Mouse (Mus musculus) kidney, postnatal 0 days (tissue): ENCODE results near the gene Gpr3. TPM values are rescaled to one million over a fixed set of nuclear protein-coding genes. Genes with fewer than 3 reads are reported as not detected.
A peak's percentile ranks its signal among the peaks of the same experiment; 100 is the strongest.

Experiments used
- ATAC-seq: fragments of 200-750 bp; cut with Nextera tagmentation; replicated peaks from 2 replicates; pipeline ENCODE4 v1.8.0; 2017; ENCODE audit warnings: low read depth, moderate number of reproducible peaks, moderate TSS enrichment, moderate library complexity; ENCODE audit not compliant: low FRiP score
- DNase-seq: peaks from one replicate; pipeline ENCODE4 v3.0.0-alpha.2; 2016; ENCODE audit warnings: low spot score
- H3K27ac ChIP-seq: fragments of 300-500 bp; sonication (generic); 2 replicates; pipeline ENCODE4 v1.5.1; 2014; ENCODE audit warnings: mild to moderate bottlenecking
- H3K27me3 ChIP-seq: fragments of 300-500 bp; sonication (generic); 2 replicates; pipeline ENCODE4 v1.6.1; 2014; ENCODE audit warnings: low read length, mixed read lengths; ENCODE audit not compliant: insufficient read depth
- H3K36me3 ChIP-seq: fragments of 300-500 bp; sonication (generic); 2 replicates; pipeline ENCODE4 v1.6.1; 2014; ENCODE audit warnings: low read length, mixed read lengths; ENCODE audit not compliant: insufficient read depth
- H3K4me1 ChIP-seq: fragments of 300-500 bp; sonication (generic); replicated peaks from 2 replicates; pipeline ENCODE4 v1.6.1; 2014; ENCODE audit warnings: antibody characterized with exemption, low read length, mixed read lengths; ENCODE audit not compliant: insufficient read depth
- H3K4me2 ChIP-seq: fragments of 300-500 bp; sonication (generic); 2 replicates; pipeline ENCODE4 v1.6.1; 2014; ENCODE audit warnings: mild to moderate bottlenecking, low read length, moderate library complexity, mixed read lengths
- H3K4me3 ChIP-seq: fragments of 300-500 bp; sonication (generic); replicated peaks from 2 replicates; pipeline ENCODE4 v1.5.1; 2014; ENCODE audit warnings: low read depth, low read length
- H3K9ac ChIP-seq: fragments of 300-500 bp; sonication (generic); 2 replicates; pipeline ENCODE4 v1.6.1; 2014; ENCODE audit warnings: low read depth, low read length
- H3K9me3 ChIP-seq: fragments of 300-500 bp; sonication (generic); replicated peaks from 2 replicates; pipeline ENCODE4 v1.6.1; 2016; ENCODE audit warnings: low read length, inconsistent platforms, mixed read lengths
- CTCF ChIP-seq: IDR thresholded peaks from 2 replicates; pipeline ENCODE4 v1.5.1; 2016; ENCODE audit warnings: antibody characterized with exemption, low read depth, mild to moderate bottlenecking, moderate library complexity
- WGBS: fragments of 180-500 bp; shearing (Covaris S2); extraction: QIAGEN DNeasy Blood & Tissue Kit; methylation state at CpG from one replicate; pipeline ENCODE4 v1.1.7; 2014; 5-methylcytosine and 5-hydroxymethylcytosine counted together
- polyA plus RNA-seq: library from polyadenylated mRNA; unstranded; fragments of >200 nt; fragmentation: Nextera tagmentation; extraction: Ambion mirVana; gene quantifications from 2 replicates; pipeline ENCODE4 v1.2.1, GENCODE M21; 2015

The Gpr3 gene
- polyA plus RNA-seq = 0.11 and 0.54 TPM in 2 replicates

DNA sequence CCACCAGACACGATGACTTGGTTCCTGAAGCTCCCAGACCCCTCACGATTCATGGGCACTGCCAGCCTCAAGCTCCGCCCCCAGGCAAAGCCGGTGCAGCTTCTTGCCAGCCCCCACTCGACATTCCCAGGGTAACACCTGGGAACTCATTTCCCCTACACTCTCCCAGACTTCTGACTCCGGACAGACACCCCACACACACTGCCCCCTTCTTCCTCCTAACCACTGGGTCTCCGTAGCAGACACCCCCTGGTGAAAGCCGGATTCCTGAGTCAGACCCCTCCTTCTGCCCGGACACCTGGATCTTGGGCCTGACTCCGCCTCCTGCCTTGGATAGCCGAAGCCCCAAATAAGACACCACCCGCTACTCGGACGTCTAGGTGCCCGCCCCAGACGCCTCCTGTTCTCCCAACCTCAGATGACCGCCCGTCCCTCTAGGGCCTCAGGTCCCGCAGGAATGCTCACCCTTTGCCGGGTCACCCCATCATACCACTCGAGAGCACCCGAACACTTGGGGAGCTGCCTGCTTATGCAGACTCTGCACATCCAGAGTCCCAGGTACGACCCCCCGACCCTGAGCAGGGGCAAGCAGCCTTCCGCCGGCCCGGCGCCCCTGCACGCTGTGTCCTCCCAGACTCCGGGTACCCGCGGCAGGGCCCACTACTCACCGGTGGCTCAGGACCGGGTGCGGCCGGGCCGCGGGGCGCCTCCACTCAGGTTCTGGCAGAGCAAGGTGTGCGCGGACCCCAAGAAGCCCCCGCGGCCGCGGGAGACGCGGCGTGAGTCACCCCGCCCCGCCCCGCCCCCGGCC, at the start of gene Gpr3, which contains the start of gene Cd164l2:
TSS of gene Gpr3 (minus strand) at position 786 of the 811 bp plus-strand sequence.
TSS of gene Cd164l2 (plus strand) at position 381 of the 811 bp plus-strand sequence.
- DNase-seq (no peak), ATAC-seq (peak; percentile 8; the same call in 1 of the 2 replicates)
- no peaks in the 10 kb centered on the region for H3K27me3 ChIP-seq
- H3K4me3 ChIP-seq = peak within 1 kb of the TSS; percentile 51
- TF ChIP-seq CTCF = no peak
- WGBS = 2% methylated on average over 51 of the region's 52 CpGs
- H3K9me3 ChIP-seq = no peaks in the 10 kb centered on the region
- peak within 1 kb of the TSS; percentile 99 for H3K4me2 ChIP-seq
- H3K4me1 ChIP-seq = peaks cover 12% of the 10 kb centered on the region; the same call in 1 of the 2 replicates
- no peak within 1 kb of the TSS for H3K27ac ChIP-seq
- H3K36me3 ChIP-seq = no peaks in the 10 kb centered on the region
- peak within 1 kb of the TSS; percentile 60 for H3K9ac ChIP-seq

DNA sequence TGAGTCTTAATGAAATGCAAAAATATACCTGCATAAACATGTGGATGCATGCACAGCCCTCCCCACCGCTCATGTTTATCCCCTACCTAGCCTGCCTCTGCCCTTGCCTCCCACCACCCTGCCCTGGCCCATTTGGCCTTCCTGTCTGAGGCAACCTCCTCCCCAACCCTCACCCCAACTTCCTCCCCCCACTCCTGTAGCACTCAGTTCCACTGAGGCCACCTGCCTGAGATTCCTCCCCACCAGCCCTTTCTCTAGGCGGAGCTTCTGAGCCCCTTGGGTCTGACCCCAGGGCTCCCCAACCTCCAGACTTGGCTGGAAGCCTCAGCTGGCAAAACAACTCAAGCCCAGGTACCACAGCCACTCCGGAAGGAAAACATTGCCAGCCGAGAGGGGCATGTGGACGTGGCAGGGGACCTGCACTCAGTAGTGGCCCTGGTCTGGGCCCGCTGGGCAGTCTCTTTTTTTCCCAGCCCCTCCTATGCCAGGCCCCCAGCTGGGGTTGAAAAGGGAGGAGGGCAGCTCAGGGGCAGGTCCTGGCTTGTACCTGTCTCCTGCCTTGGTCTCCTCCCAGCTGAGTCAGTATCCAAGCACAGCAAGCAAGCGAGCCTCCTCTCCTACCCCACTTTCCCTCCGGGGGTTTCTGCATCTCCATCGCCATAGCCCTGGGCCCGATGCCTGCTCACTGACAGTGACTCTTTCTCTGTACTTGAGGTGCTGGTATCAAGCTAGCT, 49.5 kb upstream of the Gpr3 start:
- no peak overlapping the region for H3K9ac ChIP-seq
- H3K27ac ChIP-seq = no peak overlapping the region

DNA sequence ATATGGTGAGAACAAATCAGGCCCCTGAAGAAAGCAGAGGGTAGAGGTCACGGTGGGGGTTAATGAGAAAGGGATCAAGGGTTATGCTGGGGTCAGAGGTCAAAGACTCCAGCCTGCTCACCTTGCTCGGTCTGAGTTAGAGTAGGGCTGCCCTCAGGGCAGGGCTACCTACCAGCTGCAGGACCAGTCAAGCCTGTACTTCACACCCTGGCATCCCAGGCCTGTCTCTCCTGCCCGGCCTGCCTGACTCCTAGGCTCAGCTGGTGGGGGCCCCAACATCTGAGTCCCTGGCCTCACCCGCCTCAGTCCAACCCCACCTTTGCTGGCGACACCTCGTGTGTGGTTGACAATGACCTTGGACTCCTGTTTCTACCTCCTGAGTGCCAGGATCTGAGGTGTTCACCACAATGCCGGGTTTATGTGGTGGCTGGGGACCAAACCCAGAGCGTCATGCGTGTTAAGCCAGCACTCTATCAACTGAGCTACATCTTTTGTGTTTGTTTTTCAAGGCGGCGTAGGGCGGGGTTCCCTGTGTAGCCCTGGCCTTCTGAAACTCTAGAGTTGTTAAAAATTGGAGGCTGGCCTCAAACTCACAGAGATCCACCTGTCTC, 45.6 kb upstream of the Gpr3 start:
- no peak overlapping the region for H3K9ac ChIP-seq
- H3K4me1 ChIP-seq = no peaks in the 10 kb centered on the region; the same call in 1 of the 2 replicates
- no peak overlapping the region for H3K27ac ChIP-seq
- 0 out of 2 replicates have a peak, but pooled peaks cover 5% of the 10 kb centered on the region for H3K27me3 ChIP-seq
- ATAC-seq = peak; percentile 40; the same call in 1 of the 2 replicates
- no peak overlapping the region for H3K4me3 ChIP-seq
- no peak for DNase-seq
- 78% methylated on average over 12 of the region's 12 CpGs for WGBS
- H3K9me3 ChIP-seq = no peaks in the 10 kb centered on the region
- no peak overlapping the region for H3K4me2 ChIP-seq
- no peaks in the 10 kb centered on the region for H3K36me3 ChIP-seq
- no peak for TF ChIP-seq CTCF

More for the DNA sequence above, 49.5 kb upstream of the Gpr3 start:
- no peak for TF ChIP-seq CTCF
- Histone ChIP-seq H3K4me3 (no peak overlapping the region), H3K4me2 (no peak overlapping the region), H3K36me3 (peaks cover 16% of the 10 kb centered on the region), H3K27me3 (no peaks in the 10 kb centered on the region), H3K4me1 (no peaks in the 10 kb centered on the region; the same call in 1 of the 2 replicates), H3K9me3 (no peaks in the 10 kb centered on the region)
- 50% methylated on average over 10 of the region's 10 CpGs for WGBS
- no peak for DNase-seq
- ATAC-seq = no peak

DNA sequence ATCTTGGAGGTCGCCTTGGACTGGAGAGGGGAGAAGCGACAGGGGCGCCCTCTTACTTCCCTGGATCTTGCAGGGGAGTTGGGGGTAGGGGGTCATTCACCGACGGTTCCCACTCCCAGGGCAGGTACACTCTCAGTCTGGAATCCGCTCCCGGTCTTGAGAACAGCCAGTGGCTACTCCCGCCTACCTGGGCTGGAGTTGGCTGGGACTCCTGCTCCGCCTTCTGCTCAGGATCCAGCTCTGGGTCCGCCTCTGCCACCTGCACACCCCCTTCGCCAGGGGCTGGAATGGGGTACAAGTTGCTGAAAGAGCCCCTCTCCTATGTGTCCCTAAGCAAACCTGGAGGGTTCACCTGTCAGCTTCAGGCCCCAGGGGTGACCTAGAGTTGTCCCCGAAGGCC, 44.9 kb upstream of the Gpr3 start:
- Histone ChIP-seq H3K9me3 (no peaks in the 10 kb centered on the region), H3K27me3 (0 out of 2 replicates have a peak, but pooled peaks cover 5% of the 10 kb centered on the region), H3K9ac (0 out of 2 replicates have a peak overlapping the region, but pooled peaks have one; percentile 18), H3K4me3 (no peak overlapping the region), H3K4me2 (peak overlapping the region; percentile 30), H3K27ac (no peak overlapping the region), H3K36me3 (no peaks in the 10 kb centered on the region), H3K4me1 (no peaks in the 10 kb centered on the region; the same call in 1 of the 2 replicates)
- 33% methylated on average over 12 of the region's 12 CpGs for WGBS
- DNase-seq (no peak), ATAC-seq (no peak; the same call in 1 of the 2 replicates)
- no peak for TF ChIP-seq CTCF

DNA sequence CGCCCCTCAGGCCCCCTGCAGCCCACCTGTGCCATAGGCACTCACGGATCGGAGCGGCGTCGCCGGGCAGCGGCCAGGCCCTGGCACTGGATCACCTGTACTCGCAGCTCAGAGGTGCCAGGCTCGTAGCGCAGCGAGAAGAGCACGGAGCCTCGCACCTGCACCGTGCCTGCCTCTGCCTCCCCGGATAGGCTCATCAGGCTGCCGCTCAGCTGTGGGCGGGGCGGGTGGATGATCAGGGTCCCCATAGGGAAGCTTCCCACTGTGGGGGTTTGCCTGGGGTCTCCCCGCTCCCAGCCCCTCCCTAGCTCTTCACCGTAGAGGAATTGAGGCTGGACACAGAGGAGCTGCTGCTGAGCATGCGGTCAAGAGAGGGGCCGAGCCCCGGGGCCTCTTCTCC, 44.5 kb upstream of the Gpr3 start:
- 18% methylated on average over 24 of the region's 24 CpGs for WGBS
- ATAC-seq = peak; percentile 40; the same call in 1 of the 2 replicates
- no peaks in the 10 kb centered on the region for H3K9me3 ChIP-seq

More for the DNA sequence above, 44.5 kb upstream of the Gpr3 start:
- no peak overlapping the region for H3K27ac ChIP-seq
- no peak overlapping the region for H3K4me3 ChIP-seq
- no peaks in the 10 kb centered on the region; the same call in 1 of the 2 replicates for H3K4me1 ChIP-seq
- H3K27me3 ChIP-seq = 0 out of 2 replicates have a peak, but pooled peaks cover 5% of the 10 kb centered on the region
- TF ChIP-seq CTCF = no peak
- 0 out of 2 replicates have a peak overlapping the region, but pooled peaks have one; percentile 18 for H3K9ac ChIP-seq
- DNase-seq = no peak
- H3K36me3 ChIP-seq = no peaks in the 10 kb centered on the region
- H3K4me2 ChIP-seq = peak overlapping the region; percentile 30
